In genomic region chr6:97395477-97396350, GRCm38 (mm10) we compare ENCODE assay signal across 9 mouse cellular contexts.
DNase-seq lines count a peak whose midpoint lies in the region; ATAC-seq and TF ChIP-seq lines count a peak whose summit lies in the region.
"Had no signal": no experiment of that assay in that cellular context is flagged by ENCODE, and none has a peak within 500 bp of the region (broad histone marks: within the 10 kb centered on the region; RNA-seq: fewer than 3 reads in every experiment).

No protein-coding gene starts in this region.

- no peak for ATAC-seq in heart, embryonic 14.5 days (ENCODE audit: insufficient number of reproducible peaks, insufficient read depth, low FRiP score, low read depth)
- ATAC-seq in monocyte, adult 5-6 weeks (replicated peaks; ENCODE audit: insufficient number of reproducible peaks, low FRiP score, low TSS enrichment, poor library complexity, severe bottlenecking) = no peak

- H3K27ac ChIP-seq in heart, embryonic 14.5 days (replicated peaks in 1 of 2; ENCODE audit: control insufficient read depth in 1 of 2, insufficient read depth in 1 of 2, low read depth in 2 of 2, low read length in 2 of 2) = no peak overlapping the region

- 0 out of 2 replicates have a peak overlapping the region, but pooled peaks have one; percentile 17 for H3K9ac ChIP-seq in heart, embryonic 14.5 days (ENCODE audit: low read length)

- no peak for TF ChIP-seq POLR2A in myocyte (IDR thresholded peaks at IDR 0.05; ENCODE audit: insufficient read length, low read depth)

- H3K4me3 ChIP-seq in heart, embryonic 14.5 days (ENCODE audit: control insufficient read depth in 1 of 2, insufficient read depth in 1 of 2, low read depth in 1 of 2, low read length in 2 of 2) = no peak overlapping the region
- H3K4me3 ChIP-seq in myocyte = no peak overlapping the region
- H3K4me3 ChIP-seq: megakaryocyte, embryonic 14.5 days had no signal

- peak overlapping the region; percentile 49 for H3K4me2 ChIP-seq in heart, embryonic 14.5 days (ENCODE audit: low read length)
- peak overlapping the region; percentile 56 for H3K4me2 ChIP-seq in myocyte (ENCODE audit: low read depth)

- DNase-seq in embryo, embryonic 10 days (ENCODE audit: low spot score) = peak; percentile 78
- DNase-seq in embryo, embryonic 9.5 days (ENCODE audit: extremely low spot score) = no peak
- peak; percentile 31 for DNase-seq in adipocyte (ENCODE audit: low spot score)
- DNase-seq in kidney, postnatal 36 days = peak; percentile 55 to 57
- no peak for DNase-seq in thymus, adult 18-20 months

- no peak overlapping the region for H3ac ChIP-seq in myocyte (ENCODE audit: control insufficient read depth, insufficient read length)

- 26% methylated on average over 17 of the region's 17 CpGs for WGBS in heart, embryonic 14.5 days

- no peaks in the 10 kb centered on the region for H3K9me3 ChIP-seq in heart, embryonic 14.5 days (ENCODE audit: control insufficient read depth, low read length)
- H3K9me3 ChIP-seq: megakaryocyte, embryonic 14.5 days had no signal

- H3K36me3 ChIP-seq in heart, embryonic 14.5 days (ENCODE audit: control insufficient read depth, insufficient read depth, low read length) = no peaks in the 10 kb centered on the region
- no peaks in the 10 kb centered on the region for H3K36me3 ChIP-seq in myocyte (ENCODE audit: control insufficient read depth, insufficient read depth)

- H3K27me3 ChIP-seq in heart, embryonic 14.5 days (ENCODE audit: control insufficient read depth, insufficient read depth, low read length) = 0 out of 2 replicates have a peak, but pooled peaks cover 3% of the 10 kb centered on the region
- no peaks in the 10 kb centered on the region for H3K27me3 ChIP-seq in myocyte (ENCODE audit: control insufficient read depth, insufficient read depth, insufficient read length)
- H3K27me3 ChIP-seq: megakaryocyte, embryonic 14.5 days had no signal

- H3K79me2 ChIP-seq in myocyte (ENCODE audit: control insufficient read depth, insufficient read depth) = no peaks in the 10 kb centered on the region

- H3K4me1 ChIP-seq in heart, embryonic 14.5 days (ENCODE audit: control insufficient read depth in 2 of 2, insufficient read depth in 2 of 2, low read length in 2 of 2) = peaks cover 6 to 17% of the 10 kb centered on the region in 2 experiments

TF ChIP-seq in myocyte, 11 proteins besides CTCF, POLR2A, EP300 and RAD21:
- TF ChIP-seq MYOG (IDR thresholded peaks at IDR 0.05; ENCODE audit: control insufficient read depth in 1 of 3, insufficient read depth in 1 of 3, insufficient read length in 2 of 3, low read depth in 2 of 3) = peak in 1 of 3 experiments; percentile 18
- TF ChIP-seq MYOD1 (IDR thresholded peaks at IDR 0.05; ENCODE audit: control insufficient read depth in 1 of 3, insufficient read length in 2 of 3, low read depth in 2 of 3) = no peak
- no peak for TF ChIP-seq REST (IDR thresholded peaks at IDR 0.05; ENCODE audit: insufficient read depth, insufficient read length)
- no peak for TF ChIP-seq E2F4 (IDR thresholded peaks at IDR 0.05; ENCODE audit: insufficient read depth)
- no peak for TF ChIP-seq SRF (IDR thresholded peaks at IDR 0.05; ENCODE audit: control insufficient read depth, insufficient read length, low read depth)

Comparison
In these comparisons a context has a peak if more than half of its experiments do, and no peak if none do; other contexts are left out.
1. DNase-seq: peak in embryo, embryonic 10 days (single experiment), adipocyte (single experiment) and kidney, postnatal 36 days (2 of 2); none in embryo, embryonic 9.5 days (single experiment) and thymus, adult 18-20 months (0 of 2).